Mouse (Mus musculus): ENCODE data around the gene Ipp. TPM values are rescaled to one million over a fixed set of nuclear protein-coding genes. Genes with fewer than 3 reads are reported as not detected.

Ipp gene
- total RNA-seq, 2 experiments from 2014 or later: 18.6 to 19.2 TPM

DNA sequence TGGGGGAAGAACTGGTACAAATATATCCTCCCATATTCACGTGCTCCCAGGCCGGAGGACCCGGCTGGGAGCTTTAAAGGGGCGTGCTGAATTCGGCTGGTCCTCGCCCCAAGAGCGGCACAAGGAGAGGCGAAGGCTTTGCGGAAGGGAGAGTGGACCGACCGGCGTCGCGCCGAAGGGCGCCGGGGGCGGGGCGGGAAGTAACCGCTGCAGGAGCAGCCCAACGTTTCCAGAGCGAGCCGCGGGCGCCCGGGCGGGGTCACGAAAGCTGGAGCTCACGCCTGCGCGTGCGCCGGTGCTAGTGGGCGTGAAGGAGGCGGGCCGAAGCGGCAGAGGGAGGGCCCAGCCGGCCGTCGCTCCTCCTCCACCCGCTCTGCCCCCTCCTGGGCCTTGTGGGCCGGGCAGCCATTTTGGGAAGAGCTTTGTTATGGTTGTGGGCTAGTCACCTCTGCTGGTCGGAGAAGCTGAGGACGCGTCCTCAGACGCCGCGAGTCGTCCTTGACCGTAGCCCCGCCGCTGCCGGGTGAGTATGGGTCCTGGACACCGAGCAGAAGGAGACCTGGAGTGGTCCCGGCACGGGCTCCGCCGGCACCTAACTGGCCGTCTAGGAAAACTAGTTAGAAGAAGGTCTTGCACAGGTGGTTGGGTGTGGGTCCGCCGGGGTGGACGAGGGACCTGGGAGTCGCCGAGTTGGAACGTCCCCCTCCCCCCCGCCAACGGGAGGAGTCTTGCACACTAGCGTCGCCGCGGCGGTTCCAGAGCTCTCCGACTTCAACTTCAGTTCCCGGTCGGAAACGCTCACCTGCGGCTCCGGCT, 50.2 kb downstream of the Ipp start, which contains the start of gene Gpbp1l1:
TSS of gene Gpbp1l1 (plus strand) at position 353 of the 816 bp plus-strand sequence.
- peak; percentile 98 for DNase-seq

DNA sequence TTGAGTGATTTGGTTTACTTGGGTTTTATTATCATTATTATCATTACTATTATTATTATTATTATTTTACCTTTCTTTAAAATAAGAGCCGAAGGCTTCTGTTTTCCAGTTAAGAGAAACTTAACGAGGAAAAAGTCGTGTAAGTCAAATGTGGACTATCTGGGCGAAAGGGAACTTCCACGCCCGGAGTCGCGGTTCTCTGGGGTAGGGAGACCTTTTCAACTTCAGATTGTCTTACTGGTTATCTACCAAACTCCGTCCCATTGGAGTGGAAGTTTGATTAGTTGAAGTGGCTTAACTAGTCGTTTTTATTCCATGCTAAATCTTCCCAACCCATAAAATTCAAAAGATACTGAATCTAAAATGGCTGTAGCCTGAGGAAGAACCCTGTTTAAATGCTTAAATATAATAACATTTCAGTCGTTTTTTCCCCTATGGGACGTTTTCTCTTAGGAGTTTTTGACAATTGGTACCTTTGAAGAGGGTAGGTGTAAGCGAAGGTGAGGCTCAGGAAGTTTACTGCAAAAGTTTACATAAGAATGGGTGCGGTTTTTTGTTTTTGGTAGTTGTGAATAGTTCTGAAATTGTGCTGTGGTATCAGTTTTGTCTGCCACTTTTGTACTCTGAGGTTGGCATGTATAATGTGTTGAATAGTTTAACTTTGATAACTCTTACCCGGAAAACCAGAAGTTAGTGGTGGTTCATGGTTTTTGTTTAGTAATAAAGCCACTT, 51.0 kb downstream of the Ipp start:
- no peak for DNase-seq

Other genes starting within 250 kb of the Ipp start
- gene Mast2, start 43.4 kb upstream of the Ipp start, total RNA-seq (2021): 100 to 1,000 TPM; 101 to 105 TPM
- 10 to 100 TPM; 11.3 to 12.8 TPM for gene Tmem69, start 48.4 kb downstream of the Ipp start, total RNA-seq (2021)
- gene Gpbp1l1, start 50.1 kb downstream of the Ipp start, total RNA-seq (2021): 10 to 100 TPM; 39.6 to 43.2 TPM
- 1 to 10 TPM; 4.0 to 4.3 TPM for gene Ccdc17, start 89.1 kb downstream of the Ipp start, total RNA-seq (2021)
- gene Nasp, start 120.4 kb downstream of the Ipp start, total RNA-seq (2021): 10 to 100 TPM; 34.5 to 35.9 TPM
- 100 to 1,000 TPM; 372 to 396 TPM for gene Akr1a1, start 144.1 kb downstream of the Ipp start, total RNA-seq (2021)
- 100 to 1,000 TPM; 148 to 168 TPM for gene Prdx1, start 178.0 kb downstream of the Ipp start, total RNA-seq (2021)
- 10 to 100 TPM; 16.1 to 18.3 TPM for gene Mmachc, start 200.9 kb downstream of the Ipp start, total RNA-seq (2021)
- gene Ccdc163, start 201.0 kb downstream of the Ipp start, total RNA-seq (2021): 1 to 10 TPM; 2.8 to 5.3 TPM
- 1 to 10 TPM; 4.1 to 5.0 TPM for gene Tesk2, start 213.4 kb downstream of the Ipp start, total RNA-seq (2021)